Mouse (Mus musculus): ENCODE data around the gene Ldb3. TPM values are rescaled to one million over a fixed set of nuclear protein-coding genes. Genes with fewer than 3 reads are reported as not detected.

The Ldb3 gene
- 1.3 and 4.4 TPM in 2 replicates for polyA plus RNA-seq (2015; fragmentation: Nextera tagmentation; extraction: Ambion mirVana)

GRCm38 (mm10) chr14:34588498-34588897 lies at the start of gene Ldb3:
Gene Ldb3 (minus strand): TSS chr14:34588682.

DNA sequence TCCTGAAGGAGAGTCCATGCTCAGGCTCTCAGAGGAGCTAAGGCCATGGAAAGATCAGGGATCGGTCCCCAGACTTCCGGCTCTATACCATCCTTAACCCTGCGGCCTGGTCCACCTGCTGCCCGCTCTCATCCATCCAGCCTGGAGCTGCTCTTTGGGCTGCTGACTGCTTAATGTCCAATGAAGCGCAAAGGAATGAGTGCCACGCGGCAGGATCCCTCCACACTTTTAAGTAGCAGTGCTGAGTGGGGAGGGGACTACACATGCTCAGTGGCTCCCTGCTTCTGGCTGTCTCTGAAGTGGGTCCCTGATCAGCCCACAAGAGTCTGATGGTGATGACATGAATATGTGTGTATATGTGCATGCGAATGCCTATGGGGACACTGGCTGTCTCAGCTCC lies 11.5 kb upstream of the Ldb3 start, which contains the start of gene Opn4:
Opn4 (minus strand) TSS at position 202 of the 400 bp plus-strand sequence.

DNA sequence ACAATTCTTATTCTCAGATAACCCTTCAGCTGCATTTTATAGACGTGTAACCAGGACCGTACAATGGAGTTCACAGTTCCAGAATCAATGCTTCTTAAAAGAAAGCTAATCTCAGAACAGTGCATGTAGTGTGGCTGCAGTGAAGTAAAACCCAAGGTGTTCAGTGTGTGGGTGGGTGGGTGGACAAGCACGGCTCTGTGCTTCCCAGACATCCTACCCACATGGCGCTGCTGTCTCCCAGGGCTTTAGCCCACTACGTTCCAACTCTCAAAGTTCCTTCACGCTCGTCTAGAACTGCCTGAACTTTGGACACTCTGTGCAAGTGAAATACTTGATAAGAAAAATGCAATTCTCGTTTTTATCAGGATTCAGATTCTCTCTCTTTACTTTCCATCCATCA lies 65.8 kb downstream of the Ldb3 start, which contains the start of gene 9230112D13Rik:
9230112D13Rik (minus strand) TSS at position 101 of the 400 bp plus-strand sequence.

DNA sequence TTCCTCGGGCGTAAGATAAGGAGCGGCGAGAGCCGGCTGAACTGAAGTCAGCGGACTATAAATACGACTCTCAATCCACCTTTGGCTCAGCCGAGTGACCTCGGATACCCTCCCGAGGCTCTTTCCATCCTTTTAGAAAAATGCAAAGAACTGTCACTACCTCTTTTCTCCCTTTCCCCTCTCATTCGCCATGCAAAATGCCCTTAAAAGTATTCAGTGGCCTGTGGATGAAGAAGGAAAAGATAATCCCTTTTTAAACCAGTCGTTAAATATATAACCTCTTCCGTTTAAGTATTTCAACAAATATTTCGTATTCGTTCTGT lies 85.2 kb downstream of the Ldb3 start, which contains the start of gene Bmpr1a:
Bmpr1a (minus strand) TSS at position 17 of the 323 bp plus-strand sequence.

Other genes with a start within 250 kb of the Ldb3 start
- 0.52 and 2.2 TPM in 2 replicates for gene Fam25c, start 233.2 kb downstream of the Ldb3 start, polyA plus RNA-seq (2015; fragmentation: Nextera tagmentation; extraction: Ambion mirVana)
- gene Sncg, start 213.9 kb downstream of the Ldb3 start, polyA plus RNA-seq (2015; fragmentation: Nextera tagmentation; extraction: Ambion mirVana), result 34.9 and 180 TPM in 2 replicates
- 5.7 and 13.2 TPM in 2 replicates for gene Mmrn2, start 213.2 kb downstream of the Ldb3 start, polyA plus RNA-seq (2015; fragmentation: Nextera tagmentation; extraction: Ambion mirVana)
- 29.6 and 30.3 TPM in 2 replicates for gene Bmpr1a, start 85.3 kb downstream of the Ldb3 start, polyA plus RNA-seq (2015; fragmentation: Nextera tagmentation; extraction: Ambion mirVana)
- not detected in 2 replicates for gene 9230112D13Rik, start 65.9 kb downstream of the Ldb3 start, polyA plus RNA-seq (2015; fragmentation: Nextera tagmentation; extraction: Ambion mirVana)
- gene Opn4, start 11.5 kb upstream of the Ldb3 start, polyA plus RNA-seq (2015; fragmentation: Nextera tagmentation; extraction: Ambion mirVana), result 0.14 TPM in 1 of 2 replicates, not detected in the other
- gene Wapl, start 85.2 kb upstream of the Ldb3 start, polyA plus RNA-seq (2015; fragmentation: Nextera tagmentation; extraction: Ambion mirVana), result 16.5 and 25.8 TPM in 2 replicates
- gene Grid1, start 231.4 kb upstream of the Ldb3 start, polyA plus RNA-seq (2015; fragmentation: Nextera tagmentation; extraction: Ambion mirVana), result 0.18 and 0.43 TPM in 2 replicates

All from adrenal gland, postnatal 0 days (tissue).